Mouse (Mus musculus) stomach, postnatal 0 days (tissue): ENCODE data around the gene Gm45194.

Source experiments
- CTCF ChIP-seq: IDR thresholded peaks from 2 replicates; pipeline ENCODE4 v1.5.1; 2016; ENCODE audit warnings: antibody characterized with exemption, low read depth, mild to moderate bottlenecking, moderate library complexity
- EP300 ChIP-seq: optimal IDR thresholded peaks from 2 replicates; pipeline ENCODE3; 2016; ENCODE audit warnings: antibody characterized with exemption

DNA sequence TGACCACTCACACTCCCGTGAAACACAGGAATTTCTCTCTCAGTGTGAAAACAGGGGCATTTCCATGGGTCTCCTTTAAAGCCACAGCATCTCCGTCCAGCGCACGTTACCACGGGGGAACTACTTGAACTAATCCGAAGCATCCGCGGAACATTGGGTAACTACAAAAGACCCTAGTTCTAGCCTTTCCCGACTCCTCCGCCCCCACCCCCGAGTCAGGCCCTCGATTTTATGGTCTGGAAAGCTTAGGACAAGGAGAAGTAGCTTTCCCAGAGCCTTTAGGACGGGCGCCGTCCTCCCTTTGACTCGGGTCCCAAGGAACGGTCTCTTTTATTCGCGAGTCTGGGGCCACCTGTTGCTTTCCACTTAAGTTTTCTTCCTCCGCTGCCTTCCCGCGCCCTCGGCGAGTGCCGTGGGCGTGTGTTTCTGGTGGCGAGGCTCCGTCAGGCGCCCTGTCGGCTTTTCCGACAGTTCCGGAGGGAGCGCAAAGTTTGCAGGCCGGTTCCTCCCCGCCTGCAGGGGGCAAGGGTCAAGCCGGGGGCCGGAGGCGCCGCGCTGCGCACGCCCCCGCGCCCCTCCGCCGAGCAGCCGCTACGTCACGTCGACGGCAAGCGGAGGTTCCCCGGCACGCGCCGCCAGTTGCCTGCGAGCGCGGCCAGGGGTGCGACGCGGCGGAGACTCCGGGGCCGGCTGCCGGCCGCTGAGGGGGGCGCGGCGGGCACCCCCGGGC is 3.3 kb downstream of the Gm45194 start:
- no peak for TF ChIP-seq CTCF
- no peak for TF ChIP-seq EP300
